16 mouse cellular contexts compared by ENCODE assay signal in genomic region chr5:105714446-105714845, GRCm38 (mm10). TPM values are rescaled to one million over a fixed set of nuclear protein-coding genes. Genes with fewer than 3 reads are reported as not detected.
DNase-seq lines count a peak whose midpoint lies in the region; ATAC-seq and TF ChIP-seq lines count a peak whose summit lies in the region.
"Had no signal": no experiment of that assay in that cellular context is flagged by ENCODE, and none has a peak within 500 bp of the region (broad histone marks: within the 10 kb centered on the region; RNA-seq: fewer than 3 reads in every experiment).

No protein-coding gene starts in this region.

- no peak for TF ChIP-seq POLR2A in limb, embryonic 14.5 days (IDR thresholded peaks at IDR 0.05; ENCODE audit: borderline replicate concordance, extremely low read depth, insufficient read depth, insufficient read length)

- H3K9ac ChIP-seq in lung, embryonic 16.5 days (ENCODE audit: low read length): no peak overlapping the region
- H3K9ac ChIP-seq in embryonic facial prominence, embryonic 14.5 days (ENCODE audit: low read depth, low read length): no peak overlapping the region
- no peak overlapping the region for H3K9ac ChIP-seq in limb, embryonic 14.5 days (ENCODE audit: low read depth, low read length, severe bottlenecking)
- no peak overlapping the region for H3K9ac ChIP-seq in midbrain, embryonic 14.5 days (replicated peaks; ENCODE audit: low read length)
- H3K9ac ChIP-seq: forebrain, embryonic 12.5 days; liver, embryonic 13.5 days had no signal

- H3K27ac ChIP-seq in lung, embryonic 16.5 days (ENCODE audit: low read length): peak overlapping the region; percentile 62; the same call in 1 of the 2 replicates
- H3K27ac ChIP-seq in embryonic facial prominence, embryonic 14.5 days (replicated peaks; ENCODE audit: low read depth, low read length): peak overlapping the region; percentile 80; the same call in 1 of the 2 replicates
- peak overlapping the region; percentile 78 for H3K27ac ChIP-seq in limb, embryonic 14.5 days (replicated peaks; ENCODE audit: low read depth, low read length)
- no peak overlapping the region for H3K27ac ChIP-seq in midbrain, embryonic 14.5 days (replicated peaks; ENCODE audit: low read depth, low read length)
- H3K27ac ChIP-seq: hindbrain, embryonic 10.5 days; liver, embryonic 13.5 days had no signal

- no peak overlapping the region for H3K4me2 ChIP-seq in lung, embryonic 16.5 days (ENCODE audit: low read depth, low read length)
- no peak overlapping the region for H3K4me2 ChIP-seq in embryonic facial prominence, embryonic 14.5 days (ENCODE audit: low read depth, low read length)
- 0 out of 2 replicates have a peak overlapping the region, but pooled peaks have one; percentile 27 for H3K4me2 ChIP-seq in limb, embryonic 14.5 days (replicated peaks; ENCODE audit: low read depth, low read length, severe bottlenecking)
- H3K4me2 ChIP-seq in midbrain, embryonic 14.5 days (ENCODE audit: low read length): no peak overlapping the region
- H3K4me2 ChIP-seq: forebrain, embryonic 12.5 days; liver, embryonic 13.5 days had no signal

- peaks cover 41% of the 10 kb centered on the region for H3K4me1 ChIP-seq in lung, embryonic 16.5 days (replicated peaks; ENCODE audit: control insufficient read depth, insufficient read depth, low read length)
- peaks cover 26% of the 10 kb centered on the region for H3K4me1 ChIP-seq in embryonic facial prominence, embryonic 14.5 days (ENCODE audit: control insufficient read depth, insufficient read depth, low read length)
- H3K4me1 ChIP-seq in limb, embryonic 14.5 days (ENCODE audit: control insufficient read depth, insufficient read depth, low read length): peaks cover 24% of the 10 kb centered on the region
- peaks cover 14% of the 10 kb centered on the region for H3K4me1 ChIP-seq in midbrain, embryonic 14.5 days (ENCODE audit: control insufficient read depth, insufficient read depth, low read length)

- H3K27me3 ChIP-seq in lung, embryonic 16.5 days (ENCODE audit: control insufficient read depth, insufficient read depth, low read depth, low read length): no peaks in the 10 kb centered on the region
- no peaks in the 10 kb centered on the region for H3K27me3 ChIP-seq in embryonic facial prominence, embryonic 14.5 days (replicated peaks; ENCODE audit: control insufficient read depth, insufficient read depth, low read length)
- no peaks in the 10 kb centered on the region for H3K27me3 ChIP-seq in limb, embryonic 14.5 days (ENCODE audit: control insufficient read depth, insufficient read depth, low read length)
- no peaks in the 10 kb centered on the region for H3K27me3 ChIP-seq in midbrain, embryonic 14.5 days (ENCODE audit: control insufficient read depth, insufficient read depth, low read length)
- H3K27me3 ChIP-seq: forebrain, embryonic 12.5 days; liver, embryonic 13.5 days had no signal

- H3K4me3 ChIP-seq in lung, embryonic 16.5 days (ENCODE audit: low read length): no peak overlapping the region
- H3K4me3 ChIP-seq in embryonic facial prominence, embryonic 14.5 days (ENCODE audit: low read depth, low read length): no peak overlapping the region
- H3K4me3 ChIP-seq in limb, embryonic 14.5 days (replicated peaks; ENCODE audit: low read length): no peak overlapping the region
- no peak overlapping the region for H3K4me3 ChIP-seq in midbrain, embryonic 14.5 days (replicated peaks; ENCODE audit: low read depth, low read length)
- H3K4me3 ChIP-seq: forebrain, embryonic 12.5 days; hindbrain, embryonic 10.5 days; liver, embryonic 13.5 days had no signal

- no peaks in the 10 kb centered on the region for H3K36me3 ChIP-seq in lung, embryonic 16.5 days (ENCODE audit: control insufficient read depth, insufficient read depth, low read length)
- H3K36me3 ChIP-seq in embryonic facial prominence, embryonic 14.5 days (ENCODE audit: control insufficient read depth, insufficient read depth, low read length): no peaks in the 10 kb centered on the region
- no peaks in the 10 kb centered on the region for H3K36me3 ChIP-seq in limb, embryonic 14.5 days (ENCODE audit: control insufficient read depth, insufficient read depth, low read length)
- 0 out of 2 replicates have a peak, but pooled peaks cover 3% of the 10 kb centered on the region for H3K36me3 ChIP-seq in midbrain, embryonic 14.5 days (ENCODE audit: control insufficient read depth, insufficient read depth, low read length)
- H3K36me3 ChIP-seq: forebrain, embryonic 12.5 days; liver, embryonic 13.5 days had no signal

- no peak for ATAC-seq in lung, embryonic 16.5 days (ENCODE audit: low read depth)
- no peak for ATAC-seq in embryonic facial prominence, embryonic 14.5 days (ENCODE audit: low read depth)
- no peak for ATAC-seq in limb, embryonic 14.5 days (ENCODE audit: low FRiP score, low read depth)
- ATAC-seq in midbrain, embryonic 14.5 days (ENCODE audit: low FRiP score, low TSS enrichment): no peak
- ATAC-seq: intestine, embryonic 16.5 days had no signal

- H3K9me3 ChIP-seq in lung, embryonic 16.5 days (ENCODE audit: control insufficient read depth, low read length): no peaks in the 10 kb centered on the region
- no peaks in the 10 kb centered on the region for H3K9me3 ChIP-seq in embryonic facial prominence, embryonic 14.5 days (ENCODE audit: control insufficient read depth, low read length)
- H3K9me3 ChIP-seq in limb, embryonic 14.5 days (ENCODE audit: control insufficient read depth, low read length): no peaks in the 10 kb centered on the region
- no peaks in the 10 kb centered on the region for H3K9me3 ChIP-seq in midbrain, embryonic 14.5 days (ENCODE audit: control insufficient read depth, low read length)
- H3K9me3 ChIP-seq: forebrain, embryonic 12.5 days; hindbrain, embryonic 10.5 days; liver, embryonic 13.5 days had no signal

- WGBS in lung, embryonic 16.5 days: 85% methylated on average over 6 of the region's 6 CpGs
- 87% methylated on average over 6 of the region's 6 CpGs for WGBS in embryonic facial prominence, embryonic 14.5 days
- 88% methylated on average over 6 of the region's 6 CpGs for WGBS in limb, embryonic 14.5 days
- 90% methylated on average over 6 of the region's 6 CpGs for WGBS in midbrain, embryonic 14.5 days

- DNase-seq in adrenal gland, postnatal 36 days: peak; percentile 48 to 52
- DNase-seq in adrenal gland, postnatal 4 days (ENCODE audit: low spot score in 2 of 2): no peak
- no peak for DNase-seq in lung, adult 18-20 months
- DNase-seq in embryonic facial prominence, embryonic 14.5 days (ENCODE audit: low spot score): no peak
- no peak for DNase-seq in limb, embryonic 14.5 days (ENCODE audit: low spot score)
- DNase-seq in gastrocnemius, postnatal 10 days: no peak
- no peak for DNase-seq in midbrain, embryonic 14.5 days
- DNase-seq: heart, adult 11 months; liver, embryonic 13.5 days; lung, postnatal 14 days; spleen, adult 18-20 months; thymus, postnatal 4 days had no signal

RNA-seq across cellular contexts. Expression of gene Lrrc8d, which starts 14.7 kb away (rescaled TPM):
- total RNA-seq in adrenal gland, postnatal 36 days (2021): 100 to 1,000 TPM in 1 of 2 experiments, 10 to 100 TPM in 1; 97.8 to 115 TPM
- 10 to 100 TPM; 83.9 to 89.6 TPM for total RNA-seq in adrenal gland, postnatal 4 days (2021)
- 15.5 and 19.7 TPM in 2 replicates for polyA plus RNA-seq in lung, embryonic 16.5 days (2015; fragmentation: Nextera tagmentation; extraction: Ambion mirVana)
- 14.9 and 16.7 TPM in 2 replicates for polyA plus RNA-seq in embryonic facial prominence, embryonic 14.5 days (2014; fragmentation: Nextera tagmentation; extraction: Ambion mirVana)
- 8.1 and 8.2 TPM in 2 replicates for polyA plus RNA-seq in limb, embryonic 14.5 days (2012; rRNA removed)
- 13.4 and 15.3 TPM in 2 replicates for polyA plus RNA-seq in limb, embryonic 14.5 days (2014; fragmentation: Nextera tagmentation; extraction: Ambion mirVana)
- total RNA-seq in gastrocnemius, postnatal 10 days (2021): 10 to 100 TPM; 10.8 to 11.1 TPM
- polyA plus RNA-seq in midbrain, embryonic 14.5 days (2014; fragmentation: Nextera tagmentation; extraction: Ambion mirVana): 33.0 and 45.2 TPM in 2 replicates

Comparison
In these comparisons a context has a peak if more than half of its experiments do, and no peak if none do; other contexts are left out.
1. DNase-seq: peak in adrenal gland, postnatal 36 days (2 of 2); none in adrenal gland, postnatal 4 days (0 of 2), lung, adult 18-20 months (0 of 2), embryonic facial prominence, embryonic 14.5 days (single experiment), limb, embryonic 14.5 days (single experiment), gastrocnemius, postnatal 10 days (single experiment) and midbrain, embryonic 14.5 days (single experiment).